Mouse (Mus musculus) C2C12 (cell line): Measurements from ENCODE around the gene Fam161a. TPM values are rescaled to one million over a fixed set of nuclear protein-coding genes. Genes with fewer than 3 reads are reported as not detected.

Source experiments
- H3K27me3 ChIP-seq: one replicate; pipeline ENCODE4 v1.6.1; 2011; ENCODE audit not compliant: control insufficient read depth, insufficient read depth, insufficient read length
- H3K36me3 ChIP-seq: one replicate; pipeline ENCODE4 v1.6.1; 2011; ENCODE audit not compliant: control insufficient read depth, insufficient read depth
- H3K4me3 ChIP-seq: one replicate; pipeline ENCODE4 v1.5.1; 2011; ENCODE audit warnings: mild to moderate bottlenecking, control low read depth; ENCODE audit not compliant: poor library complexity, insufficient read depth, severe bottlenecking
- H3K79me2 ChIP-seq: one replicate; pipeline ENCODE4 v1.6.1; 2011; ENCODE audit not compliant: control insufficient read depth, insufficient read depth
- H3K79me3 ChIP-seq: one replicate; pipeline ENCODE4 v1.6.1; 2011; ENCODE audit warnings: low read depth, control low read depth
- H3ac ChIP-seq: one replicate; pipeline ENCODE3; 2011; ENCODE audit warnings: low read depth; ENCODE audit not compliant: control insufficient read depth, insufficient read length
- CEBPB ChIP-seq: IDR thresholded peaks from one replicate; pipeline ENCODE4 v1.6.1; 2011; ENCODE audit warnings: low read depth, mild to moderate bottlenecking, control low read depth, moderate library complexity
- CTCF ChIP-seq: IDR thresholded peaks from one replicate; pipeline ENCODE4 v1.5.1; 2011; ENCODE audit not compliant: control insufficient read depth, insufficient read depth, insufficient read length
- FOSL1 ChIP-seq: IDR thresholded peaks from one replicate; pipeline ENCODE4 v1.8.0; 2011; ENCODE audit warnings: mild to moderate bottlenecking, low read length; ENCODE audit not compliant: poor library complexity, insufficient read depth, severe bottlenecking
- MAX ChIP-seq: IDR thresholded peaks from one replicate; pipeline ENCODE4 v1.6.1; 2011; ENCODE audit warnings: mild to moderate bottlenecking, control low read depth
- MYOD1 ChIP-seq: IDR thresholded peaks from one replicate; pipeline ENCODE4 v1.6.1; 2011; ENCODE audit warnings: low read depth; ENCODE audit not compliant: control insufficient read depth, insufficient read length
- MYOG ChIP-seq: IDR thresholded peaks from one replicate; pipeline ENCODE4 v1.6.1; 2011; ENCODE audit not compliant: control insufficient read depth, insufficient read length; ENCODE audit errors: extremely low read depth
- USF1 ChIP-seq: IDR thresholded peaks from one replicate; pipeline ENCODE4 v1.6.1; 2011; ENCODE audit warnings: low read depth, mild to moderate bottlenecking, control low read depth, moderate library complexity
- polyA plus RNA-seq: library from polyadenylated mRNA; unstranded; fragments of >200 nt; fragmentation: generic; extraction: Trizol; gene quantifications from one replicate; pipeline ENCODE4 v1.2.1, GENCODE M21; 2012; ENCODE audit warnings: missing spikeins

The Fam161a gene
- polyA plus RNA-seq, 1 experiment, result 0.23 TPM

DNA sequence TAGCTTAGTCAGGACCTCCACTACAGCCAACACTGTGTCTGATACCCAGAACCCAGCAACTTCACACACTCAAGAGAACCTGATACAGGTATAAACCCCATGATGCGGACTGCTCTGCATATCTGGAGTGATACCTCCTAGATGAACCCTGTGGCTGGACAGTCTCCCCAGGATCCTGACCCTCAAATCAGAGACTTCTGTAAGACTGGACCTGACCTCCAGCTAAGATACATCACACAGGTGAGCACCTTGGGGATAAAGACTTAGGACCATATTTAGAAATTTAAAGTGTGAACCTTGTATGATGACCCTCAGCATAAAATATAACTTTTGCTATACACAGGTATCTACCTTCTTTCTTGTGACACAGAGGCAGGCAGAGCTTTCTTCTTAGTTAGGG lies 36.8 kb upstream of the Fam161a start:
- Histone ChIP-seq H3K4me3 (no peak overlapping the region), H3K79me2 (peaks cover 91% of the 10 kb centered on the region), H3K79me3 (peaks cover 47% of the 10 kb centered on the region), H3K36me3 (peaks cover 1% of the 10 kb centered on the region), H3K27me3 (no peaks in the 10 kb centered on the region), H3ac (no peak overlapping the region)
- TF ChIP-seq MYOG (no peak), USF1 (no peak), CEBPB (no peak), CTCF (no peak), FOSL1 (no peak), MAX (no peak), MYOD1 (no peak)

DNA sequence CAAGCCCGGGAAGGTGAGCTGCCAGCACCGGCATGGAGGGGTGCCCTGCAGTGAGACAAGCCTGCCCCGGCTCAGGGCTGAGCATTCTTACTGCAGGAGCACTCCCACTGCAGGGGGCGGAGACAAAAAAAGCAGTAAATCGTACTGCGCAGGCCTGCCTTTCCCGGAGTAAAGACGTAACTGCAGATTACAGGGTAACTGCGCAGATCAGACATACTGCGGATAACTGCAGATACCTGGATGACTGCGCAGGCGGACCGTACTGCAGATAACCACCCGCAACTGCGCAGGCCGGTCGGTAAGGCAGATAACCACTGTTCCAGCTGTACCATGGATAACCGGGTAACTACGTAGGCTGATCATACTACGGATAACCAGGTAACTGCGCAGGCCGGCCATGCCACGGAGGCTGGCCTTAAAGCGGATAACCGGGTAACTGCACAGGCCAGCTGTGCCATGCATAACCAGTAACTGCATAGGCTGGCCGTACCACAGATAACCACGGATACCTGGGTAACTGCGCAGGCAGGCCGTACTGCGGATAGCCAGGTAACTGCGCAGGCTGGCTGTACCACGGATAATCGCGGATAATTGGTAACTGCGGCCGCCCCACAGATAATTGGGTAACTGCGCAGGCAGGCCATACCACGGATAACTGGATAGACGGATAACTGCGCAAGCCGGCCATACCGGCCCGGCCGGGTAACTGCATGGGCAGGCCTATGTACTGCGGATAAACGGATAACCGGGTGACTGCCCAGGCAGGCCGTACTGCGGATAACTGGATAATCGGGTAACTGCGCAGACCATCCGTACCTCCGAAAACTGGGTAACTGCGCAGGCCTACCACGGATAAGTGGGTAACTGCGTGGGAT lies 35.3 kb upstream of the Fam161a start, which contains the start of gene Zrsr1:
Gene Zrsr1 (plus strand): TSS at position 171 of the 875 bp plus-strand sequence.
- peak within 1 kb of the TSS; percentile 86 for H3ac ChIP-seq
- peak within 1 kb of the TSS; percentile 50 for H3K4me3 ChIP-seq
- peaks cover 92% of the 10 kb centered on the region for H3K79me2 ChIP-seq
- peaks cover 54% of the 10 kb centered on the region for H3K79me3 ChIP-seq
- TF ChIP-seq CEBPB, result no peak
- H3K27me3 ChIP-seq, result no peaks in the 10 kb centered on the region
- H3K36me3 ChIP-seq, result peaks cover 11% of the 10 kb centered on the region

DNA sequence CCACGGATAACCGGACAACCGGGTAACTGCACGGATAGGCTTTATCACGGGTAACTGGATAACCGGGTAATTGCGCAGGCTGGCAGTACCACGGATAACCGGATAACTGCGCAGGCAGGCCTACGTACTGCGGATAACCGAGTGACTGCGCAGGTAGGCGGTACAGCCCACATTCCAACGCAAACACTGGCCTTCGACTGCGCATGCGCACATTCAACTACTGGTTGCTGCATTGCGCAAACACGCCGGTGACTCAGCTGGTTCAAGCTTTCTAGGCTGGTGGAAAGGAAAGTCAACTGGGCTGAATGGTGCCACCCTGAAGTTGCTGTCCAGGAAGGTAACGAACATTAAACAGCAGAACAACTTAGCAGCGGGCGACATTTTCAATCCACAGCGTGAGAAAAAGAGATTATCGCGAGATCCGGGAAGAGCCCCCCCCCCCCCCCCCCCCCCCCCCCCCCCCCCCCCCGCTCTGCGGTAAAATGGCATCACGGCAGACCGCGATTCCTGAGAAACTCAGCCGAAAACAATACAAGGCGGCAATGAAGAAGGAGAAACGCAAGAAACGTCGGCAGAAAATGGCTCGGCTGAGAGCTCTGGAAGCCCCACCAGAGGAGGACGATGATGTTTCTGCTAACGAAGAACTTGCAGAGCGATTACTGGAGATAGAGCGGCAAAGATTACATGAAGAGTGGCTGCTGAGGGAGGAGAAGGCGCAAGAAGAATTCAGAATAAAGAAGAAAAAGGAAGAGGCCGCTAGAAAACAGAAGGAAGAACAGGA lies 34.4 kb upstream of the Fam161a start:
- TF ChIP-seq CEBPB, result peak; percentile 98
- peak; percentile 10 for TF ChIP-seq MAX
- TF ChIP-seq MYOD1, result no peak
- H3K36me3 ChIP-seq, result peaks cover 17% of the 10 kb centered on the region

DNA sequence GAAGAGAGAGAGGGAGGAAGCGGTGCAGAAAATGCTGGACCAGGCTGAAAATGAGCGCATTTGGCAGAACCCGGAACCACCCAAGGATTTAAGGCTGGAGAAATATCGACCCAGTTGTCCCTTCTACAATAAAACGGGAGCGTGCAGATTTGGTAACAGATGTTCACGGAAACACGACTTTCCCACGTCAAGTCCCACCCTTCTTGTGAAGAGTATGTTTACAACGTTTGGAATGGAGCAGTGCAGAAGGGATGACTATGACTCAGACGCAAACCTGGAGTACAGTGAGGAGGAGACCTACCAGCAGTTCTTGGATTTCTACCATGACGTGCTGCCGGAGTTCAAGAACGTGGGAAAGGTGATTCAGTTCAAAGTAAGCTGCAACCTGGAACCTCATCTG lies 33.7 kb upstream of the Fam161a start:
- H3K4me3 ChIP-seq, result peak overlapping the region; percentile 50
- no peaks in the 10 kb centered on the region for H3K27me3 ChIP-seq
- H3K79me3 ChIP-seq, result peaks cover 63% of the 10 kb centered on the region
- H3ac ChIP-seq, result peak overlapping the region; percentile 24
- H3K36me3 ChIP-seq, result peaks cover 22% of the 10 kb centered on the region
- peaks cover 96% of the 10 kb centered on the region for H3K79me2 ChIP-seq
- TF ChIP-seq FOSL1 (no peak), MYOG (no peak), USF1 (no peak), CTCF (no peak), MAX (no peak), CEBPB (no peak), MYOD1 (no peak)

More for the DNA sequence above, 34.4 kb upstream of the Fam161a start:
- Histone ChIP-seq H3K27me3 (no peaks in the 10 kb centered on the region), H3K79me3 (peaks cover 57% of the 10 kb centered on the region), H3K4me3 (peak overlapping the region; percentile 50), H3ac (peak overlapping the region; percentile 86), H3K79me2 (peaks cover 93% of the 10 kb centered on the region)

DNA sequence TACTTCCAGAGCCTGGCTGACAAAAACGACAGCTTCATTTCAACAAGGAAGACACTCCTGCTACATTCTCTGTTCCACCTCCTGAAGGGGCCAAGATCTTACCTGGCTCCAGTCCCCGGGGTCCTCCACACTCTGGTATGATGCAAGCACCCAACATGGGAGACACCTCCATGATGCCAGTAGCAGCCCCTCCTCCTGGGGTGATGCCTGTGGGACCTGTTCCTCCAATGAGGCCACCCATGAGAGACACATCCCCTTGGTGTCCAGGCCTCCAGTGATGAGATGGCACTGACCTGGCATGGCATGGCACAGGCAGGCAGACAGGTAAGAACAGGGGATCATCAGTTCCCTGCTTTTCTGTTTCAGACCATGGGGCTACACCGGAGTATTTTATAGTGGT lies 29.1 kb upstream of the Fam161a start:
- Histone ChIP-seq H3K27me3 (no peaks in the 10 kb centered on the region), H3K79me3 (peaks cover 72% of the 10 kb centered on the region), H3K4me3 (no peak overlapping the region), H3K79me2 (peaks cover 87% of the 10 kb centered on the region), H3ac (no peak overlapping the region), H3K36me3 (peaks cover 29% of the 10 kb centered on the region)
- TF ChIP-seq CTCF (no peak), MYOD1 (no peak), MYOG (no peak), FOSL1 (no peak), MAX (no peak), USF1 (no peak), CEBPB (no peak)

DNA sequence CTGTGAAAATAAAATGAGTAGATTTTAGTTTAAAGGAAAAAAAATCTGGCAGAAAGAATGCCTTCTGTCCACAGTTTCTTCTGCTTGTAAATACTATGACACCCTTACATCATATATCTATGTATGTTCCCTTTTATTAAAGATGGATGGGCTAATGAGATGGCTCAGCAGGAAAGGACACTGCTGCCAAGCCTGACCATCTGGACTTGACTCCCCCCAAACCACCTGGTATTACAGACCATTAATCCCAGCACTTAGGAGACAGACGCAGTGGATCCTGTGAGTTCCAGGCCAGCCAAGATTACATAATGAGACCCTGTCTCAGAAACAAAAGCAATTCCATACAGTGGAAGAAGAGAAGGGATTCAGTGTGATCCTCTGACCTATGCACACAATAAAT lies 28.6 kb upstream of the Fam161a start:
- H3K36me3 ChIP-seq, result peaks cover 29% of the 10 kb centered on the region
- peaks cover 82% of the 10 kb centered on the region for H3K79me2 ChIP-seq
- no peak overlapping the region for H3ac ChIP-seq
- H3K79me3 ChIP-seq, result peaks cover 68% of the 10 kb centered on the region
- TF ChIP-seq CEBPB (no peak), FOSL1 (no peak), MYOG (no peak), USF1 (no peak), CTCF (no peak), MAX (no peak), MYOD1 (no peak)
- H3K4me3 ChIP-seq, result no peak overlapping the region
- no peaks in the 10 kb centered on the region for H3K27me3 ChIP-seq
